Mouse (Mus musculus) hindbrain, postnatal 0 days (tissue): ENCODE measurements around the gene Mmp21. TPM values are rescaled to one million over a fixed set of nuclear protein-coding genes. Genes with fewer than 3 reads are reported as not detected.
"Not testable (repeated sequence)": the region's sequence is repeated elsewhere in the genome, so short reads cannot be mapped to it uniquely, and the experiment has no call there.

Experiments used
- ATAC-seq: fragments of 200-750 bp; cut with Nextera tagmentation; 2 replicates; pipeline ENCODE4 v1.8.0; 2017; ENCODE audit warnings: mild to moderate bottlenecking, moderate TSS enrichment, moderate library complexity
- DNase-seq: peaks from one replicate; pipeline ENCODE4 v3.0.0-alpha.2; 2015; ENCODE audit warnings: low spot score
- H3K27ac ChIP-seq: fragments of 300-500 bp; sonication (generic); 2 replicates; pipeline ENCODE4 v1.5.1; 2014; ENCODE audit warnings: mild to moderate bottlenecking
- H3K27me3 ChIP-seq: fragments of 300-500 bp; sonication (generic); 2 replicates; pipeline ENCODE4 v1.6.1; 2014; ENCODE audit warnings: low read length, mixed read lengths; ENCODE audit not compliant: insufficient read depth
- H3K36me3 ChIP-seq: fragments of 300-500 bp; sonication (generic); 2 replicates; pipeline ENCODE4 v1.6.1; 2014; ENCODE audit warnings: low read length, mixed read lengths; ENCODE audit not compliant: insufficient read depth
- H3K4me1 ChIP-seq: fragments of 300-500 bp; sonication (generic); 2 replicates; pipeline ENCODE4 v1.6.1; 2014; ENCODE audit warnings: antibody characterized with exemption, low read length, mixed read lengths; ENCODE audit not compliant: insufficient read depth
- H3K4me2 ChIP-seq: fragments of 300-500 bp; sonication (generic); 2 replicates; pipeline ENCODE4 v1.6.1; 2014; ENCODE audit warnings: low read depth, mild to moderate bottlenecking, low read length, moderate library complexity, mixed read lengths
- H3K4me3 ChIP-seq: fragments of 300-500 bp; sonication (generic); 2 replicates; pipeline ENCODE4 v1.5.1; 2014; ENCODE audit warnings: low read length
- H3K9ac ChIP-seq: fragments of 300-500 bp; sonication (generic); replicated peaks from 2 replicates; pipeline ENCODE4 v1.6.1; 2014; ENCODE audit warnings: mild to moderate bottlenecking, low read length, moderate library complexity, mixed read lengths
- H3K9me3 ChIP-seq: fragments of 300-500 bp; sonication (generic); 2 replicates; pipeline ENCODE4 v1.6.1; 2016; ENCODE audit warnings: low read length, mixed read lengths
- CTCF ChIP-seq: IDR thresholded peaks from 2 replicates; pipeline ENCODE4 v1.5.1; 2016; ENCODE audit warnings: antibody characterized with exemption, control low read depth, low read depth
- WGBS: fragments of 180-500 bp; shearing (Covaris S2); extraction: QIAGEN DNeasy Blood & Tissue Kit; methylation state at CpG from one replicate; pipeline ENCODE4 v1.1.7; 2014; 5-methylcytosine and 5-hydroxymethylcytosine counted together
- polyA plus RNA-seq: library from polyadenylated mRNA; unstranded; fragments of >200 nt; fragmentation: Nextera tagmentation; extraction: Ambion mirVana; gene quantifications from 2 replicates; pipeline ENCODE4 v1.2.1, GENCODE M21; 2015
- total RNA-seq: library from RNA; depleted of rRNA; stranded (reverse); fragments of >200 nt; gene quantifications from 2 replicates; pipeline ENCODE4 v1.2.3, GENCODE M21; 2014

Mmp21 gene
- total and polyA plus RNA-seq, 2 experiments from 2014 or later: 0.10 TPM; not detected in 1

- WGBS: 72% methylated on average over 4 of the region's 4 CpGs
- no peak overlapping the region for H3K27ac ChIP-seq
- no peak for DNase-seq
- H3K27me3 ChIP-seq: no peaks in the 10 kb centered on the region
- H3K4me2 ChIP-seq: no peak overlapping the region
- H3K4me3 ChIP-seq: no peak overlapping the region
- no peak for ATAC-seq
- peaks cover 48% of the 10 kb centered on the region for H3K36me3 ChIP-seq
- no peak for TF ChIP-seq CTCF
- H3K9me3 ChIP-seq: no peaks in the 10 kb centered on the region
- no peaks in the 10 kb centered on the region for H3K4me1 ChIP-seq
- H3K9ac ChIP-seq: no peak overlapping the region
Observed at GRCm38 (mm10) chr7:133715387-133715786, 35.5 kb upstream of the Mmp21 start.

GRCm38 (mm10) chr7:133707301-133707700 lies 27.4 kb upstream of the Mmp21 start:
- no peak overlapping the region for H3K4me2 ChIP-seq
- no peak overlapping the region for H3K27ac ChIP-seq
- DNase-seq (no peak), ATAC-seq (no peak)
- H3K36me3 ChIP-seq: no peaks in the 10 kb centered on the region; the same call in 1 of the 2 replicates
- H3K27me3 ChIP-seq: no peaks in the 10 kb centered on the region
- WGBS: 81% methylated on average over 2 of the region's 2 CpGs
- no peaks in the 10 kb centered on the region for H3K9me3 ChIP-seq
- H3K4me1 ChIP-seq: no peaks in the 10 kb centered on the region
- no peak overlapping the region for H3K4me3 ChIP-seq
- peak; percentile 24; the same call in 1 of the 2 replicates for TF ChIP-seq CTCF
- no peak overlapping the region for H3K9ac ChIP-seq

- ATAC-seq: no peak
- H3K9me3 ChIP-seq: no peaks in the 10 kb centered on the region
- H3K9ac ChIP-seq: no peak overlapping the region
- no peak overlapping the region for H3K27ac ChIP-seq
- H3K36me3 ChIP-seq: peaks cover 9% of the 10 kb centered on the region; the same call in 1 of the 2 replicates
- no peaks in the 10 kb centered on the region for H3K27me3 ChIP-seq
- no peak overlapping the region for H3K4me3 ChIP-seq
- H3K4me2 ChIP-seq: no peak overlapping the region
- WGBS: 96% methylated on average over 7 of the region's 7 CpGs
- no peaks in the 10 kb centered on the region for H3K4me1 ChIP-seq
- TF ChIP-seq CTCF: no peak
- DNase-seq: no peak
Observed at GRCm38 (mm10) chr7:133703906-133704305, 24.0 kb upstream of the Mmp21 start.

- Histone ChIP-seq H3K9ac (no peak overlapping the region), H3K36me3 (peaks cover 9% of the 10 kb centered on the region; the same call in 1 of the 2 replicates), H3K9me3 (no peaks in the 10 kb centered on the region), H3K4me3 (no peak overlapping the region), H3K27ac (no peak overlapping the region), H3K4me2 (no peak overlapping the region), H3K27me3 (no peaks in the 10 kb centered on the region), H3K4me1 (no peaks in the 10 kb centered on the region)
- DNase-seq: no peak
- no peak for ATAC-seq
- 94% methylated on average over 10 of the region's 10 CpGs for WGBS
- no peak for TF ChIP-seq CTCF
Observed at GRCm38 (mm10) chr7:133702333-133702732, 22.5 kb upstream of the Mmp21 start.

- WGBS: 93% methylated on average over 7 of the region's 7 CpGs
- no peaks in the 10 kb centered on the region for H3K4me1 ChIP-seq
- no peak overlapping the region for H3K9ac ChIP-seq
- no peak for ATAC-seq
- peaks cover 9% of the 10 kb centered on the region; the same call in 1 of the 2 replicates for H3K36me3 ChIP-seq
- no peak overlapping the region for H3K4me2 ChIP-seq
- H3K4me3 ChIP-seq: no peak overlapping the region
- H3K27me3 ChIP-seq: no peaks in the 10 kb centered on the region
- TF ChIP-seq CTCF: no peak
- no peaks in the 10 kb centered on the region for H3K9me3 ChIP-seq
- no peak for DNase-seq
- no peak overlapping the region for H3K27ac ChIP-seq
Observed at GRCm38 (mm10) chr7:133701366-133701765, 21.5 kb upstream of the Mmp21 start.

GRCm38 (mm10) chr7:133699885-133700284 lies 20.0 kb upstream of the Mmp21 start:
- ATAC-seq: no peak
- Histone ChIP-seq H3K9me3 (no peaks in the 10 kb centered on the region), H3K4me3 (no peak overlapping the region), H3K27me3 (no peaks in the 10 kb centered on the region), H3K4me2 (no peak overlapping the region), H3K9ac (no peak overlapping the region), H3K4me1 (no peaks in the 10 kb centered on the region), H3K36me3 (peaks cover 9% of the 10 kb centered on the region; the same call in 1 of the 2 replicates), H3K27ac (no peak overlapping the region)
- TF ChIP-seq CTCF: no peak
- WGBS: 89% methylated on average over 4 of the region's 4 CpGs
- no peak for DNase-seq

GRCm38 (mm10) chr7:133698021-133698709 lies 18.3 kb upstream of the Mmp21 start:
- no peak for TF ChIP-seq CTCF
- ATAC-seq (no peak), DNase-seq (no peak)
- Histone ChIP-seq H3K4me3 (no peak overlapping the region), H3K36me3 (peaks cover 9% of the 10 kb centered on the region; the same call in 1 of the 2 replicates), H3K4me2 (no peak overlapping the region), H3K9me3 (no peaks in the 10 kb centered on the region), H3K27ac (no peak overlapping the region), H3K4me1 (no peaks in the 10 kb centered on the region), H3K9ac (no peak overlapping the region), H3K27me3 (no peaks in the 10 kb centered on the region)
- 89% methylated on average over 12 of the region's 12 CpGs for WGBS

- not testable (repeated sequence) for H3K27me3 ChIP-seq, H3K36me3 ChIP-seq, H3K4me3 ChIP-seq, H3K27ac ChIP-seq, H3K4me1 ChIP-seq, DNase-seq, H3K9ac ChIP-seq, H3K4me2 ChIP-seq, ATAC-seq, H3K9me3 ChIP-seq
Observed at GRCm38 (mm10) chr7:133685644-133686043, 5.8 kb upstream of the Mmp21 start.
